Mouse (Mus musculus) forebrain, postnatal 0 days (tissue): Measurements from ENCODE around the gene Rbm19. TPM values are rescaled to one million over a fixed set of nuclear protein-coding genes. Genes with fewer than 3 reads are reported as not detected.

Source experiments
- ATAC-seq: fragments of 200-750 bp; cut with Nextera tagmentation; 2 replicates; pipeline ENCODE4 v1.8.0; 2017; ENCODE audit warnings: mild to moderate bottlenecking, moderate library complexity
- DNase-seq: peaks from one replicate; pipeline ENCODE4 v3.0.0-alpha.2; 2015
- H3K27ac ChIP-seq: fragments of 300-500 bp; sonication (generic); 2 replicates; pipeline ENCODE4 v1.5.1; 2014; ENCODE audit warnings: low read depth, mild to moderate bottlenecking, antibody characterized with exemption, low read length, moderate library complexity, mixed read lengths
- H3K27me3 ChIP-seq: fragments of 300-500 bp; sonication (generic); 2 replicates; pipeline ENCODE4 v1.6.1; 2014; ENCODE audit warnings: mild to moderate bottlenecking, low read length, mixed read lengths; ENCODE audit not compliant: insufficient read depth
- H3K36me3 ChIP-seq: fragments of 300-500 bp; sonication (generic); 2 replicates; pipeline ENCODE4 v1.6.1; 2014; ENCODE audit warnings: mild to moderate bottlenecking, moderate library complexity; ENCODE audit not compliant: insufficient read depth
- H3K4me1 ChIP-seq: fragments of 300-500 bp; sonication (generic); 2 replicates; pipeline ENCODE4 v1.6.1; 2014; ENCODE audit warnings: antibody characterized with exemption; ENCODE audit not compliant: insufficient read depth
- H3K4me2 ChIP-seq: fragments of 300-500 bp; sonication (generic); 2 replicates; pipeline ENCODE4 v1.6.1; 2014; ENCODE audit warnings: low read depth, mild to moderate bottlenecking, moderate library complexity
- H3K4me3 ChIP-seq: fragments of 300-500 bp; sonication (generic); 2 replicates; pipeline ENCODE4 v1.5.1; 2014; ENCODE audit warnings: low read depth, low read length, mixed read lengths
- H3K9ac ChIP-seq: fragments of 300-500 bp; sonication (generic); 2 replicates; pipeline ENCODE4 v1.6.1; 2014; ENCODE audit warnings: mild to moderate bottlenecking
- H3K9me3 ChIP-seq: fragments of 300-500 bp; sonication (generic); 2 replicates; pipeline ENCODE4 v1.6.1; 2016; ENCODE audit warnings: low read length
- CTCF ChIP-seq: sonication (generic); IDR thresholded peaks from 2 replicates; pipeline ENCODE4 v1.5.1; 2016; ENCODE audit warnings: antibody characterized with exemption, control low read depth, low read depth
- WGBS: fragments of 180-500 bp; shearing (Covaris S2); extraction: QIAGEN DNeasy Blood & Tissue Kit; methylation state at CpG from one replicate; pipeline ENCODE4 v1.1.7; 2014; 5-methylcytosine and 5-hydroxymethylcytosine counted together
- polyA plus RNA-seq: library from polyadenylated mRNA; unstranded; fragments of >200 nt; fragmentation: Nextera tagmentation; extraction: Ambion mirVana; gene quantifications from 2 replicates; pipeline ENCODE4 v1.2.1, GENCODE M21; 2015
- total RNA-seq: library from RNA; depleted of rRNA; stranded (reverse); fragments of >200 nt; gene quantifications from 2 replicates; pipeline ENCODE4 v1.2.3, GENCODE M21; 2014

The Rbm19 gene
- total and polyA plus RNA-seq, 2 experiments from 2014 or later: 15.0 to 27.2 TPM

DNA sequence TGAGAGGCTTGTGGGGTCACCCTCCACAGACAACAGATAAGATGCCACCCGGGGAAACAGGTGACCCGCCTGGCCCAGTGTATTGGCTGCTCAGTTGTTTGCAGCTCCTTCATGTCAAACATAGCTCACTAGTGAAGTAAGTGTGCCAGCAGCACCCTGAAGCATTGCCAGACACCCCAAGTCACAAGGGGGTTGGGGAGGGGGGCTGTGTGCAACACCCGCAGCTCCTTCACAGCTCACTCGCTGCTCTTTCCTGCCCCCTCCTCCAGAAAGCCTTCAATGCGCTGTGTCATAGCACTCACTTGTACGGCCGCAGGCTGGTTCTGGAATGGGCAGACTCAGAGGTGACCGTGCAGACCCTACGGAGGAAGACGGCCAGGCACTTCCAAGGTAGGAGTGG, 69.7 kb downstream of the Rbm19 start:
- TF ChIP-seq CTCF: no peak

DNA sequence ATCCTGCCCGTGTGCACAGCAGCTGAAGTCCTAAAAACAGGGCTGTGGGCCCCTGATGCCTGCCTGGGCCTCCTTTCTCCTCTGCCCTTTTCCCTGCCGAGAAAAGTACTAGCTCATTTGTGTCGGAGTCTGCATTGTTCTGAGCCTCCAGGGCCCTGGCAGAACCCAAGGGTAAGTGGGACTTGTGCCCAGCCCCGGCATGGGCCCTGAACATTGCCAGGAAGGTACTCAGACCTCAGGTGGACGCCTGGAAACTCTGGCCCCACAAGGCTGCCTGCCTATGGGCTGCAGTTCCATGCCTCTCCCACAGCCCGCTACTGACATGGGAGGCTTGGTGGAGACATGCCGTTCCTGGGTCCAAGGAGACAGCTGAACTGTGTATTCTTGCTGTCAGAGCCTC, 72.3 kb downstream of the Rbm19 start:
- no peaks in the 10 kb centered on the region for H3K4me1 ChIP-seq

More for the DNA sequence above, 69.7 kb downstream of the Rbm19 start:
- Histone ChIP-seq H3K4me2 (no peak overlapping the region), H3K9me3 (no peaks in the 10 kb centered on the region), H3K9ac (no peak overlapping the region), H3K4me1 (no peaks in the 10 kb centered on the region), H3K4me3 (no peak overlapping the region), H3K36me3 (no peaks in the 10 kb centered on the region), H3K27ac (no peak overlapping the region), H3K27me3 (no peaks in the 10 kb centered on the region)
- ATAC-seq (no peak), DNase-seq (no peak)
- WGBS: 83% methylated on average over 10 of the region's 10 CpGs

DNA sequence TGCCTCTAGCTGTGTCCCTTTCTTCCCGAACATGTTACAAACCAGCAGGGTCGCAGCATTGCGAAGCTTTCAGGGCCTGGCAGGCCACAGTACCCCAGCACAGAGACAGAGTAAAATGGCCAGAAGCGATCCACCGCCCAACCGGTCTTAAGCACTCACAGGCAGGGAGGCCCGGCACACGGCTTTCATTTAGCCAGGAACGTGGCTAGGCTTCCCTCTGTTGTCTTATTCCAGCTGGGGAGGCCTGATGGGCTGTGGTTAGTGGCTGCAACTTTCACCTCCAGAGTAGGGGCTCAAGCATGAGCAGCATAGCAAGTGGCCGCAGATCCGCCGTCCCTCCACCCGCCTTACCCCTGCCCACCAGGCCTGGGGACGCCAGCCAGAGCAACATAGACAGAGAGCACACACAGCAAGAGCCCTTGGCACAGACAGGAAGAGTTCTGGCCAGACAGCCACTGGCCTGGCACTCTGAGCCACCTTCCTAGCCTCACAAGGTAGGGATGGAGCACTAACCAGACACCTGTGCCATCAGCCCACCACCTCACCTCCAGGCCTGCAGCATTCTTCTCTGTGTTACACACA, 73.8 kb downstream of the Rbm19 start:
- 0 out of 2 replicates have a peak overlapping the region, but pooled peaks have one; percentile 21 for H3K27ac ChIP-seq
- no peak for TF ChIP-seq CTCF
- ATAC-seq (peak; percentile 28; the same call in 1 of the 2 replicates), DNase-seq (no peak)
- H3K9ac ChIP-seq: no peak overlapping the region
- H3K36me3 ChIP-seq: no peaks in the 10 kb centered on the region
- H3K4me2 ChIP-seq: no peak overlapping the region
- H3K27me3 ChIP-seq: no peaks in the 10 kb centered on the region
- no peak overlapping the region for H3K4me3 ChIP-seq
- H3K9me3 ChIP-seq: no peaks in the 10 kb centered on the region
- H3K4me1 ChIP-seq: peaks cover 11% of the 10 kb centered on the region
- WGBS: 44% methylated on average over 14 of the region's 14 CpGs

More for the DNA sequence above, 72.3 kb downstream of the Rbm19 start:
- no peak for DNase-seq
- Histone ChIP-seq H3K27me3 (no peaks in the 10 kb centered on the region), H3K9ac (no peak overlapping the region), H3K4me3 (no peak overlapping the region), H3K9me3 (no peaks in the 10 kb centered on the region), H3K27ac (no peak overlapping the region), H3K4me2 (no peak overlapping the region), H3K36me3 (no peaks in the 10 kb centered on the region)
- ATAC-seq: no peak
- WGBS: 50% methylated on average over 7 of the region's 7 CpGs
- TF ChIP-seq CTCF: no peak

DNA sequence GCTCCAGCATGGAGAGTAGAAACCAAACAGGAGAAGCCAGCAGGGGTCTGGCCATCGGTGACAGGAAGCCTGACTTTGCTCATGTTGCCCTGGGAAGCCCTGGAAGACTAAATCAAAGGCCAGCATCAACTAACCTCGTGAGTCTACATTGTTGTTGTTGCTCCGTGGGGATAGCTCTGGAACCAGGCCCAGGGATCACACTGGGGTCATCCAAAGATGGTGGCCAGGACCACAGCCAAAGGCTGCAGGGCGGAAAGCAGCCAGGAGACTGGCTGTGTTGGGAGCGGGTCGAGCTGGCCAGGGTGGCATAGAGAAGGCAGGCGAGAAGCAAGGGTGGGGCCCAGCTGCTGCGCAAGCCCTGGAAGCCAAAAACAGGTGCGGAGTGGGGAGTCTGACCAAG, 75.4 kb downstream of the Rbm19 start:
- Histone ChIP-seq H3K9ac (no peak overlapping the region), H3K4me3 (no peak overlapping the region), H3K27ac (no peak overlapping the region), H3K36me3 (no peaks in the 10 kb centered on the region), H3K27me3 (no peaks in the 10 kb centered on the region), H3K4me2 (no peak overlapping the region), H3K4me1 (peaks cover 16% of the 10 kb centered on the region), H3K9me3 (no peaks in the 10 kb centered on the region)
- DNase-seq (no peak), ATAC-seq (no peak)
- no peak for TF ChIP-seq CTCF
- 72% methylated on average over 9 of the region's 9 CpGs for WGBS

DNA sequence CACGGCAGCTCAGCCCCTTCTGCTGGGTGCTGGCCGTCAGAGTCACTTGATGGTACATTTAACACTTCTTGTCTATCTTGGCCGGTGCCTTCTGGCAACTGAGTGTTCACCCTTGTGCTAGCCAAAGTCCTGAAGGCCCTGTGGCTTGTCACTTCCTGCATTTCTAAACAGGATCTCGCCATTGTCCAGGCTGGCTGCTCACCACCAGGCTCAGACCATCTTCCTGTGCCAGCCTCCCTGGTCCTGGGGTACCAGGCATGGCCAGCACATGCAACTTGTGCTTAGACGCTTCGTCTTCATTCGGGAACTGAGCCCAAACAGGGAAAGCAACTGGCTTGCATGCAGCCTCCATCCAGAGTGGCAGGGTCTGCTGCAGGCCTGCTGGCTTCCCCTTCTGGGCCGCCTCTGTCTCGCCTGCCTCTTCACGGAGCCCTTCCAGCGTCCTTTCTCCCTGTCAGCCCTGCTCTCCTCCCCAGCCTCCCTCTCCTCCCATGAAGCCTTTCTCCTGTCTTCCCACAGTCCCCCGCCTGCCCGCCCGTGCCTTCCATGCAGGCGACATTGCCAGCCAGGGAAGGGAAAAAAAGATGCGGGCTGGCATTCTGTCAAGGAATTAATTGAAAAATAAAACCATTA, 78.2 kb downstream of the Rbm19 start:
- Histone ChIP-seq H3K9ac (peak overlapping the region; percentile 25; the same call in 1 of the 2 replicates), H3K4me2 (peak overlapping the region; percentile 17; the same call in 1 of the 2 replicates)
- peak; percentile 68 for DNase-seq

DNA sequence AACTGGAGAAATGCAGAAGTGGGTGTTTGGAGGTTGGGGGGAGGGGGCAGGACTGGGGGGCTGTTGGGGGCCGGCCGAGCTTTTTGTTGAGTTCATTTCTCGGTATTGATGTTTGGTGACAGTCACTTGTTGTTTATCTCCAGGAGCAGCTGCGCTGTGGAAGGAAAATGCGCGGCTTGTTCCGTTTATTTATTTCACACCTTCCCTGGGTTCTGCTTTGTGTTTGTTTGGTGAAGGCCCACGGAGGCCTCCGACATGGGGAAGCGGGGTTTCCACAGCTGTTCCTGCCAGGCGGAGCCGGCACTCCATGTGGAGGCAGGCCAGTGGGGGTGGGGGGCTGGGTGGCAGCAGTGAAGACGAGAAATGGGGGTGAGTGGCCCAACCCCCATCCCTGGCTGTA, 78.7 kb downstream of the Rbm19 start:
- Histone ChIP-seq H3K4me1 (peaks cover 16% of the 10 kb centered on the region), H3K36me3 (peaks cover 2% of the 10 kb centered on the region; the same call in 1 of the 2 replicates), H3K4me3 (no peak overlapping the region), H3K27ac (peak overlapping the region; percentile 60; the same call in 1 of the 2 replicates), H3K9me3 (no peaks in the 10 kb centered on the region), H3K9ac (0 out of 2 replicates have a peak overlapping the region, but pooled peaks have one; percentile 25), H3K27me3 (no peaks in the 10 kb centered on the region), H3K4me2 (peak overlapping the region; percentile 17; the same call in 1 of the 2 replicates)
- ATAC-seq: peak; percentile 56
- DNase-seq: peak; percentile 68
- no peak for TF ChIP-seq CTCF
- 8% methylated on average over 13 of the region's 13 CpGs for WGBS

More for the DNA sequence above, 78.2 kb downstream of the Rbm19 start:
- Histone ChIP-seq H3K9me3 (no peaks in the 10 kb centered on the region), H3K27ac (peak overlapping the region; percentile 60), H3K27me3 (no peaks in the 10 kb centered on the region), H3K4me1 (peaks cover 16% of the 10 kb centered on the region), H3K4me3 (no peak overlapping the region), H3K36me3 (peaks cover 2% of the 10 kb centered on the region; the same call in 1 of the 2 replicates)
- no peak for TF ChIP-seq CTCF
- peak; percentile 77 for ATAC-seq
- 18% methylated on average over 16 of the region's 16 CpGs for WGBS

DNA sequence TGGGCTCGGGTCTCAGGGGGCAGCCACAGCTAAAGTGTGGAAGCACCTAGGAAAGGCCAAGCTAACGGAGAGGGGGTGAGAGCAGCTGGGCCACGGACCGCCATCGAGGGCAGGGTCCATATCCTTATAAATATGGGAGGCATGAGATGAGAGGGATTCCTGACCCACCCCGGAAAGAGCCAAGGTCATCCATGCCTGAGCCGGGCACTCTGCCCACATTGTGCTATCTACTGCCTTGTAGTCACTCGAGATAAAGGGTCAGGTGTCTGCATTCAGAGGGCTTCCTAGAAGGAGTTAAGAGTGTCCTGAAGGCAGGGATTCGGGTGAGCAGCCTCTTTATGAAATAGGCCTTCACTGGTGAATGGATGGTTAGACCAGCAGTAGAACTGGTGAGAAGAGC, 80.6 kb downstream of the Rbm19 start:
- DNase-seq (no peak), ATAC-seq (no peak)
- H3K9me3 ChIP-seq: no peaks in the 10 kb centered on the region
- no peaks in the 10 kb centered on the region for H3K27me3 ChIP-seq
- peaks cover 2% of the 10 kb centered on the region; the same call in 1 of the 2 replicates for H3K36me3 ChIP-seq
- no peak overlapping the region for H3K4me2 ChIP-seq
- no peak overlapping the region for H3K9ac ChIP-seq
- peaks cover 16% of the 10 kb centered on the region for H3K4me1 ChIP-seq
- H3K27ac ChIP-seq: no peak overlapping the region
- no peak overlapping the region for H3K4me3 ChIP-seq
- 87% methylated on average over 9 of the region's 9 CpGs for WGBS
- TF ChIP-seq CTCF: no peak
